Mouse (Mus musculus) hematopoietic stem cell, adult 5-6 weeks (primary cell): ENCODE measurements at regions not wholly inside any gene's neighbourhood (a gene's known extent, or its start where the extent isn't known, plus 50 kb on each side); places are given as distances from the start of the nearest gene placed in this dataset.
A peak's percentile ranks its signal among the peaks of the same experiment; 100 is the strongest.

ENCODE experiments used
- ATAC-seq, 2 experiments: fragments of 125-278 bp in 1 of 2; replicated peaks in 1 of 2; 2 replicates each; pipeline ENCODE4 v1.8.0; 2016 to 2017; ENCODE audit warnings: inconsistent platforms in 2 of 2, mild to moderate bottlenecking in 2 of 2, moderate number of reproducible peaks in 2 of 2, low read depth in 1 of 2, moderate TSS enrichment in 1 of 2; ENCODE audit not compliant: low FRiP score in 2 of 2, poor library complexity in 2 of 2, severe bottlenecking in 2 of 2, insufficient read depth in 1 of 2, low TSS enrichment in 1 of 2

- ATAC-seq = no peak
Measured at GRCm38 (mm10) chr6:84514623-84515022, 79.1 kb downstream of the Cyp26b1 start.

- ATAC-seq = no peak
Measured at GRCm38 (mm10) chr6:84508598-84508997, 85.1 kb downstream of the Cyp26b1 start.

- peak; percentile 57 to 65; a peak in 3 of 4 replicates for ATAC-seq
Measured at GRCm38 (mm10) chr6:84506675-84507074, 87.0 kb downstream of the Cyp26b1 start.

DNA sequence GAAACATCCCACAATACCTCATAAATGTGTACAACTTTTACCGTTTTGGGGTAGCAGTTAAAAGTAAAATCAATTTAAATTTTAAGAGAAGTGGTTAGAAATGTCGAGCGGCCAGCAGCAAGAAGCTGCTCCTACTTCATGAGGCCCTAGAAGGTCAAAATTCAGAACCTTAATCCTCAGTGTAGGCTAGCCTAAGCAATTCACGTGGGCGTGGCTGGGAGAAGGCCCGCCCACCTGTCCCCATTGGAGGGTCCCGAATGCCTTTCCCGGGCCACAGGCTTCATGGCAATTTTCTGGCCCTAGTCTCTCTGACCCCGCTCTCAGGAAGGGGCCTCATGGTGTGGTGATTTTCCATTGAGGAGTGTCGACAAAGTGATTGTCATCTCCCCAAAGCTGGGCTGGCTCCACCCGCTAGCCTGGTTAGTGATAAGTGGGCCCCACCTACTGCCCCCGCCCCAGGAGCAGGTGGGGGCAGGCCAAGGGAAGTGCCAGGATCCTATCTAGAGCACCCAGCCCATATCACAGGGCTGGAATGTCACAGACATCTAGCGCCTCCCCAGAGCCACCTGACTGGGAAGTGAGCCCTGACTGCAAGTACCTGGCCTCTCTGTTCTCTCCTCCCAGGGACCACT, 93.3 kb downstream of the Cyp26b1 start:
- ATAC-seq = no peak; a peak in 1 of 4 replicates

DNA sequence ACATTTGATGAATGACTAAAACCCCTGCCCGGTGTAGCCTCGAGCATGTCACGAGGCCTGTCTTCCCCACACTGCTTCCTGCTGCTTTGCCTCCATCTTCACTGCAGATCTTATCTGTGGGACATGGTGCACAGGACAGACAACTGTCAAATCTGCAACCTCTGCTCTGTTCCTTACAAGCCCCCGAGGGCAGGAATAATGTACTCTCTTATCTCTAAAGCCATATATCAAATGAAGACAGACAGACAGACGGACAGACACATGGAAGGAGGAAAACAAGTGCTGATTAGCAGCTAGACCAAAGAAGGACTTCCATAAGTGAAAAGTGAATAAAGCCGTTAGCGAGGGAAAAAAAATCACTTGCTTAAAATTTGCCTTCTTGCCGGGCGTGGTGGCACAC, 95.6 kb downstream of the Cyp26b1 start:
- ATAC-seq = no peak

DNA sequence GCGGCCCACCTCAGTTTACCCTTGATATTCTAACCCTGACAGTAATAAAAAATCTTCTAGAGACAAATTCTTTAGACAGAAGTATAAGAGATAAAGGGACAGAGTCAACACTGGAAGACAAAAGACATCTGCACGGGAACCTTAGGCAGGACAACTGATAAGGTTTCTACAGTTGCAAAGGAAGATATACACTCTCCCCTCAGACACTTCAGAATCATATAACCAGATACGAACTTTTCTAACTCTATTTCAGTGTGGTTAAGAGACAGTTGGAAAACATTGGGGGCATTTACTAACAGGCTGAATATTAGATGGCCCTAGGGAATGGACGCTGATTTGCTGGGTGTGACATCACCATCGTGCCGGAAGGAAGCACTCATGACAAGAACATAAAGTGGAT, 100.0 kb downstream of the Cyp26b1 start:
- ATAC-seq = no peak

- no peak for ATAC-seq
Measured at GRCm38 (mm10) chr6:84493169-84493568, 100.5 kb downstream of the Cyp26b1 start.

GRCm38 (mm10) chr6:84492594-84492993, 101.1 kb downstream of the Cyp26b1 start:
- ATAC-seq = no peak

DNA sequence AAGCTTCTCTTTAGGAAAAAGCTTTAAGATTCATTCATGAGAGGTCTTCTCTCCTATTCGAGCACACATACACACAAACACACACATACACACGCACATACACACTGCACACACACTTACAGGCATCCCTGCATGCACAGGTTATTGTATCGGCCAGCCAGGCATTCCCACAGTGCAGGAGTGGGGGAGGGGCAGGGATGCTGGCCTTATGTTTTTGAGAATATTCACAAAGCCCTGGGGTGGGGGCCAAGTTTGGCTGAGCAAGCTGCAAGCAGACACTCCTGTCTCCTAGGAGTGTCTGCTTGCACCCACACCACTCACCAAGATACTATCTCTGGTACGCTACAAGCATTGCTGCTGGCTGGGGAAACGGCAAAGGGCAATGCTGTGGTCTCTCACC, 102.6 kb downstream of the Cyp26b1 start:
- no peak for ATAC-seq

GRCm38 (mm10) chr6:84481205-84481604, 112.5 kb downstream of the Cyp26b1 start:
- no peak for ATAC-seq

DNA sequence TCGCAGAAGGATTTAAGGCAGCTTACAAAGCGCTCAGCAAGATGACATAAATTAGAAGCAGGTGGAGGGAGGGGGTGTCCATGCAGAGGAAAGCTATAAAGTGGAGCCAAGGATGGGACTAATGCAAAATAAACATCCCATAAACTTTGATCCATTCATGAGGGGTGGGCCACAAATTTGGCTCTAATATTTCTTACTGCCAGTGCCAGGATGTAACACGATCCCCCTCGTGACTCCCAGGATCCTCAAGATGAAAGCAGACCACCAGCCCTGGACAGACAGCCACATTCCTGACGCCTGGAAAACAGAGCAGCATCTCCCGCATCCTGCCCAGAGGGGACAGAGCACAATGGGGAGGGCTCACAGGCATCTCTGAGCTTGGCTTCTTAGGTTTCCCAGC, 116.6 kb downstream of the Cyp26b1 start:
- ATAC-seq = no peak

DNA sequence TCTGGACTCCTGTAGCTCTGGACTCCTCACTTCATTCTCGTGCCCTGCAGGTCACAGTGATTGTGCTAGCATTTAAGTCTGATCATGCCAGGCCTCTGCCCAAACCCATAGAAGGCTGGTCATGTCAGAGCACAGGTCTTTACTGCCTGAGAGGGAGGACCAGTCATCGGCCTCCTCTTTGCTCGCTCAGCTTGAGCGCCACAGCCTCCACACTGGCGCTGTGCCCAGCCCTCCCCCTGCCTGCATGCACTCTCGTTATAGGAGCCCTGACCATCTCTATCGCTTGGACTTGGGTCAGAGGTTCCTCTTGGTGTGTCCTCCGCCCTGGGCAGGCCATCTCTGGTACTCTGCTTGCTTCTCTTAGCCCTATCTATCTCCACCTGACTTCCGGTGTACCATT, 117.2 kb downstream of the Cyp26b1 start:
- no peak for ATAC-seq

GRCm38 (mm10) chr6:84474835-84475234, 118.9 kb downstream of the Cyp26b1 start:
- no peak for ATAC-seq

DNA sequence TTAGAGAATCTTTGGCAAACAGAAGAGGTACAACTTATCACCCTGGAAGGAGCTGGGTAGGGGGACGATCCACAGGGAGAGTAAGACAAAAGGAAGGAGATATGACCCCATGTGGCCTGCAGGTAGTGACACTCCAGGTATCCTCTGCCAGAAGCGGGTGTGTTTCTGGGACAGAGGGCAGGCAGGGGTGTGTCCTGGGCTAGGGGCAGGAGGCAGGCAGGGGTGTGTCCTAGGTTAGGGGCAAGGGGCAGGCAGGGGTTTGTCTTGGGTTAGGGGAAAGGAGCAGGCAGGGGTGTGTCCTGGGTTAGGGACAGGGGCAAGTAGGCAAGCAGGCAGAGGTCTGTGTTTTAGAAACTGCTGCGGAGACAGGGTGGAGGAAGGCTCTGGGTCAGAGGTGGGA, 120.5 kb downstream of the Cyp26b1 start:
- no peak for ATAC-seq

DNA sequence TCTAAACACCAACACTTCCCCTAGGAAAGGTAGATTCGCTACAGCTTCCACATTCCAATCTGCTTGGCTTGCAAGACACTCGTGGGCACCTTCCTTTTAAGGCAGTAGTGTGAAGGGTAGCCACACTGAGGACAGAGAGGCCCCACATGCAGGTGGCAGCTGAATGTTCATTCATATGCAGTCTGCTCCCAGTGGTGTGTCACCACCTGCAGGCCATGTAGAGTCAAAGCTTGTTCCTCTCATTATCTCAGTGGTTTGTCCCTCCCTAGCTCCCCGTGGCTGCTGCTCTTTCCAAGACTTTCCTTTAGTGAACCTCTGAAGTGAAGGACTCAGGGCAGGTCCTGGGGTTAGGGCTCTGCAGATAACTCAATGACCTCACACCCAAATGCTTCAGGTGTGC, 121.4 kb downstream of the Cyp26b1 start:
- no peak for ATAC-seq

GRCm38 (mm10) chr6:84467319-84467718, 126.4 kb downstream of the Cyp26b1 start:
- ATAC-seq = no peak

DNA sequence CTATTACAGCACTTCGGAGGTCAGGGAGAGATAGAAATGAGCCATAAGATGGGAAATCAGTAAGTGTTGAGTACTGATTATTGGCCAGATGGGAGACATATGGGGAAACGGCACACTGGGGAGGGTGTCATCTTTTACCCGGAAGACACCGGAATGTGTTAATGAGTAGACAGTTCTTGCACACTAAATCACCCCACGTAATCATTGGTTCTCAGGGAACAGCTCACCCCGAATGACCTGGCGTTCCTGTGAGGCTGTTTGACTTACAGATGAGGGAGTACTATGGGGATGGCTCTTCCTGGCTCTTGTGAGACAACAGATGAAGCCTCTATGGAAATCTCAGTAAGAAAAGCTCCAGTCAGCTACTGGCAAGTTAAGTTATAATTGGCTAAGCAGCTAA, 127.5 kb downstream of the Cyp26b1 start:
- no peak for ATAC-seq

GRCm38 (mm10) chr6:84465596-84465995, 128.1 kb downstream of the Cyp26b1 start:
- no peak for ATAC-seq

GRCm38 (mm10) chr6:84463592-84464367, 129.9 kb downstream of the Cyp26b1 start:
- ATAC-seq = no peak
